Mouse (Mus musculus): ENCODE data around the gene Clrn1. TPM values are rescaled to one million over a fixed set of nuclear protein-coding genes. Genes with fewer than 3 reads are reported as not detected.

The Clrn1 gene
- total RNA-seq, 1 experiment from 2014 or later, result not detected

Other genes with a start within 250 kb of the Clrn1 start
- not detected in 2 replicates for gene Erich6, start 248.1 kb downstream of the Clrn1 start, total RNA-seq (2017)
- gene Siah2, start 192.9 kb downstream of the Clrn1 start, total RNA-seq (2017), result 16.0 and 18.1 TPM in 2 replicates
- gene Mindy4b-ps, start 63.0 kb downstream of the Clrn1 start, total RNA-seq (2017), result not detected in 2 replicates
- gene Med12l, start 120.5 kb upstream of the Clrn1 start, total RNA-seq (2017), result 10.6 and 16.7 TPM in 2 replicates
- 143 and 156 TPM in 2 replicates for gene Gpr171, start 216.5 kb upstream of the Clrn1 start, total RNA-seq (2017)

Data from hematopoietic stem cell, adult 5-6 weeks (primary cell).